Mouse (Mus musculus) heart, embryonic 15.5 days (tissue): ENCODE measurements around the gene Coq2. TPM values are rescaled to one million over a fixed set of nuclear protein-coding genes. Genes with fewer than 3 reads are reported as not detected.
A peak's percentile ranks its signal among the peaks of the same experiment; 100 is the strongest.

Experiments
- ATAC-seq: fragments of 200-750 bp; cut with Nextera tagmentation; replicated peaks from 2 replicates; pipeline ENCODE4 v1.8.0; 2017; ENCODE audit warnings: low read depth, moderate TSS enrichment; ENCODE audit not compliant: insufficient number of reproducible peaks, insufficient read depth, low FRiP score
- H3K27ac ChIP-seq: fragments of 300-500 bp; sonication (generic); 2 replicates; pipeline ENCODE4 v1.5.1; 2015; ENCODE audit warnings: mild to moderate bottlenecking, inconsistent platforms
- H3K27me3 ChIP-seq: fragments of 300-500 bp; sonication (generic); 2 replicates; pipeline ENCODE4 v1.6.1; 2015; ENCODE audit warnings: inconsistent platforms
- H3K36me3 ChIP-seq: fragments of 300-500 bp; sonication (generic); 2 replicates; pipeline ENCODE4 v1.6.1; 2015; ENCODE audit warnings: mild to moderate bottlenecking, inconsistent platforms
- H3K4me1 ChIP-seq: fragments of 300-500 bp; sonication (generic); replicated peaks from 2 replicates; pipeline ENCODE4 v1.6.1; 2015; ENCODE audit warnings: inconsistent platforms
- H3K4me2 ChIP-seq: fragments of 300-500 bp; sonication (generic); 2 replicates; pipeline ENCODE4 v1.6.1; 2015; ENCODE audit warnings: inconsistent platforms, mild to moderate bottlenecking, moderate library complexity
- H3K4me3 ChIP-seq: fragments of 300-500 bp; sonication (generic); 2 replicates; pipeline ENCODE4 v1.5.1; 2015; ENCODE audit warnings: mild to moderate bottlenecking, inconsistent platforms
- H3K9ac ChIP-seq: fragments of 300-500 bp; sonication (generic); 2 replicates; pipeline ENCODE4 v1.6.1; 2015; ENCODE audit warnings: mild to moderate bottlenecking, inconsistent platforms
- H3K9me3 ChIP-seq: fragments of 300-500 bp; sonication (generic); replicated peaks from 2 replicates; pipeline ENCODE4 v1.6.1; 2016; ENCODE audit warnings: inconsistent platforms
- WGBS: fragments of 180-500 bp; shearing (Covaris S2); methylation state at CpG from one replicate; pipeline ENCODE4 v1.1.7; 2015; ENCODE audit warnings: mixed read lengths; 5-methylcytosine and 5-hydroxymethylcytosine counted together
- polyA plus RNA-seq: library from polyadenylated mRNA; unstranded; fragments of >200 nt; fragmentation: Nextera tagmentation; extraction: Ambion mirVana; gene quantifications from 2 replicates; pipeline ENCODE4 v1.2.1, GENCODE M21; 2015

Gene Coq2
- polyA plus RNA-seq, 1 experiment from 2014 or later: 63.2 TPM

- Histone ChIP-seq H3K36me3 (peaks cover 41% of the 10 kb centered on the region), H3K4me2 (no peak overlapping the region), H3K27me3 (no peaks in the 10 kb centered on the region), H3K9ac (no peak overlapping the region), H3K4me3 (no peak overlapping the region), H3K27ac (no peak overlapping the region), H3K4me1 (no peaks in the 10 kb centered on the region), H3K9me3 (no peaks in the 10 kb centered on the region)
- 83% methylated on average over 6 of the region's 6 CpGs for WGBS
- no peak for ATAC-seq
Measured at GRCm38 (mm10) chr5:100656352-100656751, 18.6 kb downstream of the Coq2 start.

GRCm38 (mm10) chr5:100652327-100652726, 22.6 kb downstream of the Coq2 start:
- no peaks in the 10 kb centered on the region for H3K9me3 ChIP-seq
- no peak overlapping the region for H3K4me2 ChIP-seq
- no peak overlapping the region for H3K4me3 ChIP-seq
- no peak overlapping the region for H3K9ac ChIP-seq
- peaks cover 11% of the 10 kb centered on the region for H3K4me1 ChIP-seq
- no peaks in the 10 kb centered on the region for H3K27me3 ChIP-seq
- H3K27ac ChIP-seq: no peak overlapping the region
- no peak for ATAC-seq
- WGBS: 77% methylated on average over 9 of the region's 9 CpGs
- H3K36me3 ChIP-seq: peaks cover 17% of the 10 kb centered on the region

- WGBS: 74% methylated on average over 10 of the region's 10 CpGs
Measured at GRCm38 (mm10) chr5:100651486-100651885, 23.5 kb downstream of the Coq2 start.

GRCm38 (mm10) chr5:100650969-100651368, 24.0 kb downstream of the Coq2 start:
- H3K4me1 ChIP-seq: peaks cover 11% of the 10 kb centered on the region
- WGBS: 77% methylated on average over 7 of the region's 7 CpGs
- H3K4me3 ChIP-seq: no peak overlapping the region
- no peak overlapping the region for H3K27ac ChIP-seq
- no peak overlapping the region for H3K9ac ChIP-seq
- no peak for ATAC-seq
- no peaks in the 10 kb centered on the region for H3K27me3 ChIP-seq
- H3K9me3 ChIP-seq: no peaks in the 10 kb centered on the region
- H3K36me3 ChIP-seq: peaks cover 9% of the 10 kb centered on the region
- H3K4me2 ChIP-seq: no peak overlapping the region

More at GRCm38 (mm10) chr5:100651486-100651885, 23.5 kb downstream of the Coq2 start:
- H3K9me3 ChIP-seq: no peaks in the 10 kb centered on the region
- no peaks in the 10 kb centered on the region for H3K27me3 ChIP-seq
- H3K4me1 ChIP-seq: peaks cover 11% of the 10 kb centered on the region
- no peak overlapping the region for H3K9ac ChIP-seq
- H3K4me2 ChIP-seq: no peak overlapping the region
- no peak for ATAC-seq
- no peak overlapping the region for H3K4me3 ChIP-seq
- H3K27ac ChIP-seq: no peak overlapping the region
- peaks cover 11% of the 10 kb centered on the region for H3K36me3 ChIP-seq

GRCm38 (mm10) chr5:100648546-100648945, 26.4 kb downstream of the Coq2 start:
- H3K9me3 ChIP-seq: no peaks in the 10 kb centered on the region
- peak overlapping the region; percentile 51 for H3K4me2 ChIP-seq
- H3K4me1 ChIP-seq: peaks cover 18% of the 10 kb centered on the region
- 17% methylated on average over 6 of the region's 6 CpGs for WGBS
- H3K4me3 ChIP-seq: no peak overlapping the region
- no peaks in the 10 kb centered on the region for H3K36me3 ChIP-seq
- H3K27me3 ChIP-seq: no peaks in the 10 kb centered on the region
- no peak overlapping the region for H3K9ac ChIP-seq
- no peak overlapping the region for H3K27ac ChIP-seq
- ATAC-seq: no peak

GRCm38 (mm10) chr5:100648046-100648445, 26.9 kb downstream of the Coq2 start:
- no peak for ATAC-seq
- Histone ChIP-seq H3K9me3 (no peaks in the 10 kb centered on the region), H3K27me3 (no peaks in the 10 kb centered on the region), H3K9ac (no peak overlapping the region), H3K4me2 (peak overlapping the region; percentile 51), H3K27ac (no peak overlapping the region), H3K4me1 (peaks cover 23% of the 10 kb centered on the region), H3K36me3 (no peaks in the 10 kb centered on the region), H3K4me3 (no peak overlapping the region)
- WGBS: 11% methylated on average over 10 of the region's 10 CpGs

GRCm38 (mm10) chr5:100646558-100646957, 28.4 kb downstream of the Coq2 start:
- ATAC-seq: no peak
- no peak overlapping the region for H3K4me3 ChIP-seq
- peaks cover 3% of the 10 kb centered on the region; the same call in 1 of the 2 replicates for H3K27me3 ChIP-seq
- no peak overlapping the region for H3K4me2 ChIP-seq
- no peak overlapping the region for H3K27ac ChIP-seq
- peaks cover 24% of the 10 kb centered on the region for H3K4me1 ChIP-seq
- 77% methylated on average over 4 of the region's 4 CpGs for WGBS
- H3K36me3 ChIP-seq: no peaks in the 10 kb centered on the region
- H3K9me3 ChIP-seq: no peaks in the 10 kb centered on the region
- no peak overlapping the region for H3K9ac ChIP-seq

GRCm38 (mm10) chr5:100643991-100644535, 30.9 kb downstream of the Coq2 start:
- Histone ChIP-seq H3K27ac (peak overlapping the region; percentile 53), H3K36me3 (no peaks in the 10 kb centered on the region), H3K4me2 (peak overlapping the region; percentile 45), H3K4me3 (0 out of 2 replicates have a peak overlapping the region, but pooled peaks have one; percentile 2), H3K9ac (no peak overlapping the region), H3K27me3 (peaks cover 3% of the 10 kb centered on the region; the same call in 1 of the 2 replicates), H3K9me3 (no peaks in the 10 kb centered on the region), H3K4me1 (peaks cover 24% of the 10 kb centered on the region)
- WGBS: 14% methylated on average over 7 of the region's 7 CpGs
- ATAC-seq: no peak; the same call in 1 of the 2 replicates

- Histone ChIP-seq H3K4me1 (peaks cover 19% of the 10 kb centered on the region), H3K9me3 (no peaks in the 10 kb centered on the region), H3K27ac (peak overlapping the region; percentile 53), H3K36me3 (no peaks in the 10 kb centered on the region), H3K4me2 (peak overlapping the region; percentile 45), H3K9ac (no peak overlapping the region), H3K27me3 (peaks cover 3% of the 10 kb centered on the region; the same call in 1 of the 2 replicates), H3K4me3 (0 out of 2 replicates have a peak overlapping the region, but pooled peaks have one; percentile 2)
- peak; percentile 65; the same call in 1 of the 2 replicates for ATAC-seq
- 37% methylated on average over 12 of the region's 12 CpGs for WGBS
Measured at GRCm38 (mm10) chr5:100643253-100643990, 31.5 kb downstream of the Coq2 start.

- Histone ChIP-seq H3K4me1 (peaks cover 12% of the 10 kb centered on the region), H3K9ac (no peak overlapping the region), H3K36me3 (no peaks in the 10 kb centered on the region), H3K4me3 (no peak overlapping the region), H3K4me2 (no peak overlapping the region), H3K27me3 (peaks cover 3% of the 10 kb centered on the region; the same call in 1 of the 2 replicates), H3K27ac (no peak overlapping the region), H3K9me3 (no peaks in the 10 kb centered on the region)
- no peak for ATAC-seq
- WGBS: 88% methylated on average over 5 of the region's 5 CpGs
Measured at GRCm38 (mm10) chr5:100642316-100642715, 32.6 kb downstream of the Coq2 start.

GRCm38 (mm10) chr5:100638483-100638882, 36.5 kb downstream of the Coq2 start:
- WGBS: 59% methylated on average over 8 of the region's 8 CpGs
- Histone ChIP-seq H3K4me1 (peaks cover 5% of the 10 kb centered on the region), H3K27ac (no peak overlapping the region), H3K9me3 (no peaks in the 10 kb centered on the region), H3K36me3 (no peaks in the 10 kb centered on the region), H3K9ac (no peak overlapping the region), H3K4me3 (no peak overlapping the region), H3K4me2 (no peak overlapping the region), H3K27me3 (peaks cover 3% of the 10 kb centered on the region; the same call in 1 of the 2 replicates)
- ATAC-seq: no peak
